Mouse (Mus musculus) E14TG2a.4 (cell line): ENCODE data around the gene Midn.

Source experiments
- CTCF ChIP-seq: conservative IDR thresholded peaks from 2 replicates; pipeline ENCODE4 v1.5.1; 2014; ENCODE audit warnings: low read length
- POU5F1 ChIP-seq: IDR thresholded peaks from 2 replicates; pipeline ENCODE4 v1.6.1; 2014; ENCODE audit warnings: low read length, borderline replicate concordance

DNA sequence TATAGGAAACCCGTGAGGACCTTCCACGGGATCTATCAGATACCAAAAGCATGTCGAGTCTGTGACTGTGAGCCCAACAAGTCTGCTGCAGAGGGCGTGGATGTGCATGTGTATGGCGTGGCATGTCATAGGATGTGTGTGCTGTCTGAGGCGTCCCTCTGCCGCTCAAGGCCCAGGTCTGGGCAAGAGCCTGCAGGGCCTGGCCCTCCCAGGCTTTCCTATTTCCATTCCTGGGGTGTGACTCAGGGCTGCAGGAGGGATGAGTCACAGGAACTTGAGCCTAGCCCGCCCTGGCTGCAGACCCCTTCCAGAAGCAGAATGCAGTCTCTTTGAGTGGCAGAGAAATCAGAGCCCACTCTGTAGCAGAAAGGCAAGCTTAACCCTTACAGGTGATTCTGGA, 15.6 kb downstream of the Midn start:
- TF ChIP-seq CTCF (no peak), POU5F1 (no peak)
